Mouse (Mus musculus): ENCODE data around the gene Tnfrsf8.

Gene Tnfrsf8

GRCm38 (mm10) chr4:145271634-145272033, 43.3 kb downstream of the Tnfrsf8 start:
- DNase-seq (ENCODE audit: low spot score in 2 of 2), result no peak

GRCm38 (mm10) chr4:145270136-145270535, 44.8 kb downstream of the Tnfrsf8 start:
- DNase-seq (ENCODE audit: low spot score in 2 of 2), result no peak

- no peak for DNase-seq (ENCODE audit: low spot score in 2 of 2)
Observed at GRCm38 (mm10) chr4:145267631-145268110, 47.3 kb downstream of the Tnfrsf8 start.

GRCm38 (mm10) chr4:145266505-145266904, 48.5 kb downstream of the Tnfrsf8 start:
- peak; percentile 28 to 35 for DNase-seq (ENCODE audit: low spot score in 2 of 2)

GRCm38 (mm10) chr4:145264761-145265160, 50.2 kb downstream of the Tnfrsf8 start:
- DNase-seq (ENCODE audit: low spot score in 2 of 2), result no peak

- DNase-seq (ENCODE audit: low spot score in 2 of 2), result no peak
Observed at GRCm38 (mm10) chr4:145263583-145263982, 51.4 kb downstream of the Tnfrsf8 start.

GRCm38 (mm10) chr4:145260802-145261201, 54.2 kb downstream of the Tnfrsf8 start:
- no peak for DNase-seq (ENCODE audit: low spot score in 2 of 2)

- no peak for DNase-seq (ENCODE audit: low spot score in 2 of 2)
Observed at GRCm38 (mm10) chr4:145257751-145258434, 57.1 kb downstream of the Tnfrsf8 start.

- DNase-seq (ENCODE audit: low spot score in 2 of 2), result no peak
Observed at GRCm38 (mm10) chr4:145256144-145256543, 58.8 kb downstream of the Tnfrsf8 start.

GRCm38 (mm10) chr4:145254418-145254817, 60.5 kb downstream of the Tnfrsf8 start:
- DNase-seq (ENCODE audit: low spot score in 2 of 2), result no peak

- DNase-seq (ENCODE audit: low spot score in 2 of 2), result no peak
Observed at GRCm38 (mm10) chr4:145252611-145253010, 62.4 kb downstream of the Tnfrsf8 start.

GRCm38 (mm10) chr4:145251546-145251945, 63.4 kb downstream of the Tnfrsf8 start:
- no peak for DNase-seq (ENCODE audit: low spot score in 2 of 2)

- peak in 1 of 2 experiments; percentile 16 for DNase-seq (ENCODE audit: low spot score in 2 of 2)
Observed at GRCm38 (mm10) chr4:145250002-145250401, 65.0 kb downstream of the Tnfrsf8 start.

GRCm38 (mm10) chr4:145247556-145247955, 67.4 kb downstream of the Tnfrsf8 start:
- no peak for DNase-seq (ENCODE audit: low spot score in 2 of 2)

GRCm38 (mm10) chr4:145246173-145247011, 68.6 kb downstream of the Tnfrsf8 start, which contains the start of gene Tnfrsf1b:
Tnfrsf1b (minus strand) TSS chr4:145246870.
- peak; percentile 43 to 53 for DNase-seq (ENCODE audit: low spot score in 2 of 2)

- no peak for DNase-seq (ENCODE audit: low spot score in 2 of 2)
Observed at GRCm38 (mm10) chr4:145245581-145245980, 69.4 kb downstream of the Tnfrsf8 start.

- DNase-seq (ENCODE audit: low spot score in 2 of 2), result no peak
Observed at GRCm38 (mm10) chr4:145244676-145245075, 70.3 kb downstream of the Tnfrsf8 start.

GRCm38 (mm10) chr4:145242719-145243350, 72.1 kb downstream of the Tnfrsf8 start:
- peak in 1 of 2 experiments; percentile 21 for DNase-seq (ENCODE audit: low spot score in 2 of 2)

- DNase-seq (ENCODE audit: low spot score in 2 of 2), result peak; percentile 22 to 35
Observed at GRCm38 (mm10) chr4:145240723-145241231, 74.2 kb downstream of the Tnfrsf8 start.

- no peak for DNase-seq (ENCODE audit: low spot score in 2 of 2)
Observed at GRCm38 (mm10) chr4:145239049-145239830, 75.7 kb downstream of the Tnfrsf8 start.

- DNase-seq (ENCODE audit: low spot score in 2 of 2), result peak; percentile 35 to 36
Observed at GRCm38 (mm10) chr4:145236027-145236426, 78.9 kb downstream of the Tnfrsf8 start.
